Mouse (Mus musculus): ENCODE measurements around the gene Ccne1. TPM values are rescaled to one million over a fixed set of nuclear protein-coding genes. Genes with fewer than 3 reads are reported as not detected.

Gene Ccne1
- total RNA-seq, 2 experiments from 2014 or later, result 13.1 to 13.4 TPM

GRCm38 (mm10) chr7:38105379-38105778 is 2.0 kb downstream of the Ccne1 start:
- no peak for DNase-seq (ENCODE audit: extremely low spot score in 1 of 2, low spot score in 1 of 2)

- no peak for DNase-seq (ENCODE audit: extremely low spot score in 1 of 2, low spot score in 1 of 2)
These were observed 3.2 kb downstream of the Ccne1 start for GRCm38 (mm10) chr7:38104097-38104496.

- no peak for DNase-seq (ENCODE audit: extremely low spot score in 1 of 2, low spot score in 1 of 2)
These were observed 13.0 kb downstream of the Ccne1 start for GRCm38 (mm10) chr7:38094353-38094752.

GRCm38 (mm10) chr7:38093101-38093500 is 14.2 kb downstream of the Ccne1 start:
- no peak for DNase-seq (ENCODE audit: extremely low spot score in 1 of 2, low spot score in 1 of 2)

GRCm38 (mm10) chr7:38089930-38090675 is 17.2 kb downstream of the Ccne1 start:
- DNase-seq (ENCODE audit: extremely low spot score in 1 of 2, low spot score in 1 of 2), result no peak

GRCm38 (mm10) chr7:38088456-38088855 is 18.9 kb downstream of the Ccne1 start:
- DNase-seq (ENCODE audit: extremely low spot score in 1 of 2, low spot score in 1 of 2), result no peak

- peak in 1 of 2 experiments; percentile 12 for DNase-seq (ENCODE audit: extremely low spot score in 1 of 2, low spot score in 1 of 2)
These were observed 19.5 kb downstream of the Ccne1 start for GRCm38 (mm10) chr7:38087856-38088255.

GRCm38 (mm10) chr7:38086401-38086800 is 20.9 kb downstream of the Ccne1 start:
- DNase-seq (ENCODE audit: extremely low spot score in 1 of 2, low spot score in 1 of 2), result no peak

- peak in 1 of 2 experiments; percentile 22 for DNase-seq (ENCODE audit: extremely low spot score in 1 of 2, low spot score in 1 of 2)
These were observed 21.6 kb downstream of the Ccne1 start for GRCm38 (mm10) chr7:38085573-38086211.

GRCm38 (mm10) chr7:38084778-38085572 is 22.4 kb downstream of the Ccne1 start:
- peak; percentile 96 to 97 for DNase-seq (ENCODE audit: extremely low spot score in 1 of 2, low spot score in 1 of 2)

GRCm38 (mm10) chr7:38082971-38083370 is 24.4 kb downstream of the Ccne1 start:
- no peak for DNase-seq (ENCODE audit: extremely low spot score in 1 of 2, low spot score in 1 of 2)

- DNase-seq (ENCODE audit: extremely low spot score in 1 of 2, low spot score in 1 of 2), result no peak
These were observed 30.1 kb downstream of the Ccne1 start for GRCm38 (mm10) chr7:38077189-38077588.

GRCm38 (mm10) chr7:38075487-38075886 is 31.8 kb downstream of the Ccne1 start:
- DNase-seq (ENCODE audit: extremely low spot score in 1 of 2, low spot score in 1 of 2), result no peak

GRCm38 (mm10) chr7:38074920-38075319 is 32.4 kb downstream of the Ccne1 start:
- DNase-seq (ENCODE audit: extremely low spot score in 1 of 2, low spot score in 1 of 2), result no peak

GRCm38 (mm10) chr7:38074514-38074913 is 32.8 kb downstream of the Ccne1 start:
- no peak for DNase-seq (ENCODE audit: extremely low spot score in 1 of 2, low spot score in 1 of 2)

GRCm38 (mm10) chr7:38073782-38074181 is 33.6 kb downstream of the Ccne1 start:
- peak; percentile 37 to 70 for DNase-seq (ENCODE audit: extremely low spot score in 1 of 2, low spot score in 1 of 2)

GRCm38 (mm10) chr7:38071065-38071464 is 36.3 kb downstream of the Ccne1 start:
- no peak for DNase-seq (ENCODE audit: extremely low spot score in 1 of 2, low spot score in 1 of 2)

GRCm38 (mm10) chr7:38070663-38071062 is 36.7 kb downstream of the Ccne1 start:
- DNase-seq (ENCODE audit: extremely low spot score in 1 of 2, low spot score in 1 of 2), result no peak

- DNase-seq (ENCODE audit: extremely low spot score in 1 of 2, low spot score in 1 of 2), result no peak
These were observed 42.9 kb downstream of the Ccne1 start for GRCm38 (mm10) chr7:38064431-38064830.

- peak; percentile 89 to 93 for DNase-seq (ENCODE audit: extremely low spot score in 1 of 2, low spot score in 1 of 2)
These were observed 46.0 kb downstream of the Ccne1 start for GRCm38 (mm10) chr7:38061060-38061970.
